Mouse (Mus musculus) kidney, adult 2 months (tissue): ENCODE measurements around the gene Usp6nl. TPM values are rescaled to one million over a fixed set of nuclear protein-coding genes. Genes with fewer than 3 reads are reported as not detected.

Source experiments
- DNase-seq: peaks from one replicate; pipeline ENCODE4 v3.0.0; 2021
- H3K27ac ChIP-seq: fragments of 200-500 bp; 2 replicates; pipeline ENCODE4 v1.5.1; 2012; ENCODE audit warnings: low read depth, low read length, control low read depth, inconsistent platforms; ENCODE audit not compliant: insufficient read depth
- H3K27me3 ChIP-seq: fragments of 200-500 bp; replicated peaks from 2 replicates; pipeline ENCODE4 v1.6.1; 2012; ENCODE audit warnings: mild to moderate bottlenecking, moderate library complexity, low read length, inconsistent platforms; ENCODE audit not compliant: control insufficient read depth, insufficient read depth
- H3K36me3 ChIP-seq: fragments of 200-500 bp; 2 replicates; pipeline ENCODE4 v1.6.1; 2012; ENCODE audit warnings: mild to moderate bottlenecking, moderate library complexity, low read length, inconsistent platforms; ENCODE audit not compliant: control insufficient read depth, insufficient read depth
- H3K4me1 ChIP-seq: fragments of 200-500 bp; 2 replicates; pipeline ENCODE4 v1.6.1; 2011; ENCODE audit warnings: low read length; ENCODE audit not compliant: control insufficient read depth, insufficient read depth
- H3K4me3 ChIP-seq: fragments of 200-500 bp; 2 replicates; pipeline ENCODE4 v1.5.1; 2011; ENCODE audit warnings: mild to moderate bottlenecking, low read depth, low read length, control low read depth; ENCODE audit not compliant: insufficient read depth
- CTCF ChIP-seq: fragments of 200-500 bp; conservative IDR thresholded peaks from 2 replicates; pipeline ENCODE4 v1.5.1; 2011; ENCODE audit warnings: low read depth, mild to moderate bottlenecking, control low read depth, low read length, moderate library complexity, mixed read lengths; ENCODE audit not compliant: insufficient read depth, insufficient read length
- POLR2A ChIP-seq: fragments of 200-500 bp; IDR thresholded peaks from one replicate; pipeline ENCODE4 v1.6.1; 2011; ENCODE audit warnings: low read depth, low read length, control low read depth
- WGBS: fragments of 180-500 bp; shearing (Covaris S2); methylation state at CpG from one replicate; pipeline ENCODE4 v1.1.7; 2018; 5-methylcytosine and 5-hydroxymethylcytosine counted together
- polyA plus RNA-seq: library from polyadenylated mRNA; depleted of rRNA; stranded (reverse); fragments of >200 nt; gene quantifications from 2 replicates; pipeline ENCODE4 v1.2.3, GENCODE M21; 2012; rRNA removed

Usp6nl gene
- polyA plus RNA-seq, 1 experiment: 8.9 TPM

- 70% methylated on average over 5 of the region's 5 CpGs for WGBS
- Histone ChIP-seq H3K4me1 (no peaks in the 10 kb centered on the region), H3K36me3 (no peaks in the 10 kb centered on the region), H3K27me3 (no peaks in the 10 kb centered on the region), H3K4me3 (no peak overlapping the region), H3K27ac (no peak overlapping the region)
- TF ChIP-seq POLR2A (no peak), CTCF (no peak)
- DNase-seq: no peak
These were observed 171.4 kb downstream of the Usp6nl start for GRCm38 (mm10) chr2:6493886-6494285.

Other genes starting within 250 kb of the Usp6nl start
- 7.8 and 7.9 TPM in 2 replicates for gene Proser2, start 192.5 kb upstream of the Usp6nl start, polyA plus RNA-seq
- 67.9 and 74.7 TPM in 2 replicates for gene Echdc3, start 109.6 kb upstream of the Usp6nl start, polyA plus RNA-seq